Mouse (Mus musculus): Measurements from ENCODE around the gene Per3. TPM values are rescaled to one million over a fixed set of nuclear protein-coding genes. Genes with fewer than 3 reads are reported as not detected.

Per3 gene
- polyA plus RNA-seq, 1 experiment from 2014 or later: 6.9 TPM

GRCm38 (mm10) chr4:151015946-151016345 is 28.5 kb downstream of the Per3 start:
- Histone ChIP-seq H3K36me3 (ENCODE audit: control insufficient read depth, insufficient read depth, low read length) (peaks cover 5% of the 10 kb centered on the region; the same call in 1 of the 2 replicates), H3K4me2 (replicated peaks; ENCODE audit: low read depth) (no peak overlapping the region), H3K9me3 (ENCODE audit: control insufficient read depth, low read length) (no peaks in the 10 kb centered on the region), H3K27me3 (ENCODE audit: control insufficient read depth, insufficient read depth, low read length) (no peaks in the 10 kb centered on the region), H3K9ac (ENCODE audit: low read length) (no peak overlapping the region), H3K4me3 (ENCODE audit: low read depth, low read length) (no peak overlapping the region), H3K27ac (replicated peaks) (no peak overlapping the region), H3K4me1 (replicated peaks; ENCODE audit: control insufficient read depth, insufficient read depth) (no peaks in the 10 kb centered on the region)
- DNase-seq (ENCODE audit: low spot score) (no peak), ATAC-seq (ENCODE audit: low FRiP score, low TSS enrichment) (no peak)
- WGBS: 87% methylated on average over 10 of the region's 10 CpGs
- no peak for TF ChIP-seq EP300 (optimal IDR thresholded peaks at IDR 0.05)
- no peak for TF ChIP-seq CTCF (IDR thresholded peaks at IDR 0.05; ENCODE audit: low read depth)

GRCm38 (mm10) chr4:151010316-151010715 is 34.1 kb downstream of the Per3 start:
- H3K9ac ChIP-seq (ENCODE audit: low read length): no peak overlapping the region
- H3K4me2 ChIP-seq (replicated peaks; ENCODE audit: low read depth): no peak overlapping the region
- no peak overlapping the region for H3K27ac ChIP-seq (replicated peaks)
- H3K4me3 ChIP-seq (ENCODE audit: low read depth, low read length): no peak overlapping the region
- H3K9me3 ChIP-seq (ENCODE audit: control insufficient read depth, low read length): no peaks in the 10 kb centered on the region
- ATAC-seq (ENCODE audit: low FRiP score, low TSS enrichment): no peak
- H3K27me3 ChIP-seq (ENCODE audit: control insufficient read depth, insufficient read depth, low read length): no peaks in the 10 kb centered on the region
- no peak for DNase-seq (ENCODE audit: low spot score)
- no peaks in the 10 kb centered on the region; the same call in 1 of the 2 replicates for H3K36me3 ChIP-seq (ENCODE audit: control insufficient read depth, insufficient read depth, low read length)
- TF ChIP-seq EP300 (optimal IDR thresholded peaks at IDR 0.05) (no peak), CTCF (IDR thresholded peaks at IDR 0.05; ENCODE audit: low read depth) (no peak)
- WGBS: 89% methylated on average over 7 of the region's 7 CpGs
- no peaks in the 10 kb centered on the region for H3K4me1 ChIP-seq (replicated peaks; ENCODE audit: control insufficient read depth, insufficient read depth)

- H3K4me1 ChIP-seq (replicated peaks; ENCODE audit: control insufficient read depth, insufficient read depth): no peaks in the 10 kb centered on the region
- H3K4me3 ChIP-seq (ENCODE audit: low read depth, low read length): no peak overlapping the region
- H3K9ac ChIP-seq (ENCODE audit: low read length): no peak overlapping the region
- no peaks in the 10 kb centered on the region for H3K27me3 ChIP-seq (ENCODE audit: control insufficient read depth, insufficient read depth, low read length)
- no peaks in the 10 kb centered on the region; the same call in 1 of the 2 replicates for H3K36me3 ChIP-seq (ENCODE audit: control insufficient read depth, insufficient read depth, low read length)
- peak; percentile 50 for ATAC-seq (ENCODE audit: low FRiP score, low TSS enrichment)
- DNase-seq (ENCODE audit: low spot score): peak; percentile 71
- 48% methylated on average over 6 of the region's 6 CpGs for WGBS
- H3K4me2 ChIP-seq (replicated peaks; ENCODE audit: low read depth): no peak overlapping the region
- no peak for TF ChIP-seq EP300 (optimal IDR thresholded peaks at IDR 0.05)
- peak; percentile 75 for TF ChIP-seq CTCF (IDR thresholded peaks at IDR 0.05; ENCODE audit: low read depth)
- no peaks in the 10 kb centered on the region for H3K9me3 ChIP-seq (ENCODE audit: control insufficient read depth, low read length)
- H3K27ac ChIP-seq (replicated peaks): no peak overlapping the region
Measured at GRCm38 (mm10) chr4:151006945-151007344, 37.5 kb downstream of the Per3 start.

GRCm38 (mm10) chr4:151005656-151006318 is 38.7 kb downstream of the Per3 start:
- ATAC-seq (ENCODE audit: low FRiP score, low TSS enrichment) (no peak), DNase-seq (ENCODE audit: low spot score) (no peak)
- Histone ChIP-seq H3K9ac (ENCODE audit: low read length) (no peak overlapping the region), H3K36me3 (ENCODE audit: control insufficient read depth, insufficient read depth, low read length) (no peaks in the 10 kb centered on the region; the same call in 1 of the 2 replicates), H3K4me1 (replicated peaks; ENCODE audit: control insufficient read depth, insufficient read depth) (no peaks in the 10 kb centered on the region), H3K4me2 (replicated peaks; ENCODE audit: low read depth) (no peak overlapping the region), H3K9me3 (ENCODE audit: control insufficient read depth, low read length) (no peaks in the 10 kb centered on the region), H3K27ac (replicated peaks) (no peak overlapping the region), H3K4me3 (ENCODE audit: low read depth, low read length) (no peak overlapping the region), H3K27me3 (ENCODE audit: control insufficient read depth, insufficient read depth, low read length) (no peaks in the 10 kb centered on the region)
- WGBS: 90% methylated on average over 13 of the region's 13 CpGs
- TF ChIP-seq CTCF (IDR thresholded peaks at IDR 0.05; ENCODE audit: low read depth) (no peak), EP300 (optimal IDR thresholded peaks at IDR 0.05) (no peak)

GRCm38 (mm10) chr4:151001397-151001796 is 43.1 kb downstream of the Per3 start:
- ATAC-seq (ENCODE audit: low FRiP score, low TSS enrichment): no peak
- 28% methylated on average over 13 of the region's 13 CpGs for WGBS
- Histone ChIP-seq H3K4me3 (ENCODE audit: low read depth, low read length) (no peak overlapping the region), H3K36me3 (ENCODE audit: control insufficient read depth, insufficient read depth, low read length) (no peaks in the 10 kb centered on the region), H3K27me3 (ENCODE audit: control insufficient read depth, insufficient read depth, low read length) (no peaks in the 10 kb centered on the region), H3K27ac (replicated peaks) (no peak overlapping the region), H3K9me3 (ENCODE audit: control insufficient read depth, low read length) (no peaks in the 10 kb centered on the region), H3K9ac (ENCODE audit: low read length) (no peak overlapping the region), H3K4me1 (replicated peaks; ENCODE audit: control insufficient read depth, insufficient read depth) (no peaks in the 10 kb centered on the region), H3K4me2 (replicated peaks; ENCODE audit: low read depth) (no peak overlapping the region)
- no peak for TF ChIP-seq EP300 (optimal IDR thresholded peaks at IDR 0.05)
- TF ChIP-seq CTCF (IDR thresholded peaks at IDR 0.05; ENCODE audit: low read depth): no peak
- DNase-seq (ENCODE audit: low spot score): no peak

- peak; percentile 62 for DNase-seq (ENCODE audit: low spot score)
- H3K4me2 ChIP-seq (replicated peaks; ENCODE audit: low read depth): no peak overlapping the region
Measured at GRCm38 (mm10) chr4:150998626-150999025, 45.8 kb downstream of the Per3 start.

More at GRCm38 (mm10) chr4:150998626-150999025, 45.8 kb downstream of the Per3 start:
- ATAC-seq (ENCODE audit: low FRiP score, low TSS enrichment): peak; percentile 77
- Histone ChIP-seq H3K4me1 (replicated peaks; ENCODE audit: control insufficient read depth, insufficient read depth) (no peaks in the 10 kb centered on the region), H3K27me3 (ENCODE audit: control insufficient read depth, insufficient read depth, low read length) (no peaks in the 10 kb centered on the region), H3K4me3 (ENCODE audit: low read depth, low read length) (no peak overlapping the region), H3K9ac (ENCODE audit: low read length) (no peak overlapping the region), H3K9me3 (ENCODE audit: control insufficient read depth, low read length) (no peaks in the 10 kb centered on the region), H3K36me3 (ENCODE audit: control insufficient read depth, insufficient read depth, low read length) (no peaks in the 10 kb centered on the region), H3K27ac (replicated peaks) (no peak overlapping the region)
- 80% methylated on average over 9 of the region's 9 CpGs for WGBS
- TF ChIP-seq CTCF (IDR thresholded peaks at IDR 0.05; ENCODE audit: low read depth) (no peak), EP300 (optimal IDR thresholded peaks at IDR 0.05) (no peak)
